Mouse (Mus musculus) megakaryocyte-erythroid progenitor cell, adult 5-6 weeks (primary cell): ENCODE measurements around the gene Gm4792. TPM values are rescaled to one million over a fixed set of nuclear protein-coding genes. Genes with fewer than 3 reads are reported as not detected.

Experiments used
- ATAC-seq: replicated peaks from 2 replicates; pipeline ENCODE4 v1.8.0; 2016; ENCODE audit warnings: mild to moderate bottlenecking, inconsistent platforms; ENCODE audit not compliant: severe bottlenecking, poor library complexity, low FRiP score, low TSS enrichment
- total RNA-seq, 2 experiments: library from RNA; stranded (forward) in 1 of 2; stranded (reverse) in 1 of 2; fragments of 200-1000, 215-1000 nt in 1 of 2; fragments of >200 nt in 1 of 2; fragmentation: Nextera tagmentation in 1 of 2; gene quantifications; 2 replicates each; pipeline ENCODE4 v1.2.3; 2014 to 2017

Gm4792 gene
- total RNA-seq (2014; fragmentation: Nextera tagmentation) (not detected in 2 replicates), total RNA-seq (2017) (not detected in 2 replicates)

DNA sequence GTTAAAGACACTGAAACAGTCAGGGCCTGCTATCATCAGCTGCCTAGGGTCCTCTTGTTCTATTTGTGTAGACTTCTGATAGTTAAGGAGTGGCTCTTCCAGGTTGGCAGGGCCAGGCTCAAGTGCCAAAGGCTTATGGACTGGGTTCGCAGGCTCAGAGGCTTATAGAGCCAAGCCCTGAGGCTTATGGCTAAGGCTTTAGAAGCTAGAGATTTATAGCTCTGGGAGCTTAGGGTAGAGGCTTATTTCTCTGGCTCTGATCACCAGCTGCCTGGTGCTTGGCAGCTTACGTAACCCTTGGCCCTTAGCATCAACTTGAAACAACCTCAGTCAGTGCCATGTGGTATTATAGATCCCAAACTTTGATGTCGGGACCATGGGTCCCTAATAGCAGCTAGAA lies at the start of gene Gm4792:
TSS of gene Gm4792 (minus strand) at position 233 of the 400 bp plus-strand sequence.
- ATAC-seq = no peak

DNA sequence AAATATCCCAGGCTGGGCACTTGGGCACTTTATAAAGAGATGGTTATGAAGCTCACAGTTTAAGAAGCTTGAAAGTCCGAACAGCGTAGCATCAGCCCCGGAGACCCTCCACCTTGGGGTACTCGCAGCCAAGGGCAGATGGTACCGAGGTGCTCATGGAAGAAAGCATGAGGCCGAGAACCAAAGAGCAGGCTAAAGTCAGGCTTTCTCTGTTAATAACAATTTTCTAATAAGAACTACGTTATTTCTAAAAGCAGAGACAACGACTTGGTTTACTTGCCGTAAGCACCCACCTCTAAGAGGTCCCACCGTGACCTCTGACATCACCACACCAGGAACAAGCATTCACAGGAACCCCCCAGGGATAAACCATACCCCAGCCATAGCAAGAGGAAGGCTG lies 49.5 kb upstream of the Gm4792 start:
- ATAC-seq = no peak

DNA sequence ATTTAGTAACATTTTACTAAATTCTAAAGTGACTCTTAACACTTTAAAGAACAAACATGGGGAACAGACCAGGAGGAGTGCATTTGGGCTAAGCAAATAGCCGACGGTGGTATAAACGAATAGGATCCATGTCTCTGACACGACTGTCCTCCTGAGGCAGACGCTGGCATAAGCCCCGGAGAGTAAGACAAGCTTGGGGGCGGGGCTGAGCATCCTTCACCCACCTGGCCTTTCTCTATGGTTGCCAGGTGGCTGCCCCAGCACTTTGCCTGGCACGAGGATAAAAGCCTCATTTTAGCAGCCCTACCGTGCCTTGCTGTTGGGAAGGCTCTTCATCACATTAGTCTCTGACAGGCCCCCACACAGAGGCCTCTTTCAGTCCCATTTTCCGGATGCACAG lies 48.8 kb upstream of the Gm4792 start:
- ATAC-seq = no peak

DNA sequence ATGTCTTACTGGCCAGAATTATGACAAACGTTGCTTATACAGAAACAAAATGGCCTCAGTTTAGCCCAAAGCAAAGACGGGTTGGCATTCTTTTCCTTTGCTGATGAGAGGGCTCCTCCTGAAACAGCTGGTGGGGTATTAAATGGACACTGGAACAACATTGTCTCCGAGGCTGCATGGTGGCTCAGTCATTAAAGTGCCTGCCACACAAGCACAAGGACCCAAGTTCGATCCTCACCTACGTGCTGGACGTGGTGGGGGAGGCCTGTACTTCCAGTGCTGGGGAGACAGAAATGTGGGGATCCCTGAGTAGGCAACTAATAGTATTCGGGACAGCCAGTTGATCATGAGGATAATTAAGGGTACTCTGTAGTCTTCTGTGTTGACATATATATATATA lies 48.1 kb upstream of the Gm4792 start:
- no peak for ATAC-seq

DNA sequence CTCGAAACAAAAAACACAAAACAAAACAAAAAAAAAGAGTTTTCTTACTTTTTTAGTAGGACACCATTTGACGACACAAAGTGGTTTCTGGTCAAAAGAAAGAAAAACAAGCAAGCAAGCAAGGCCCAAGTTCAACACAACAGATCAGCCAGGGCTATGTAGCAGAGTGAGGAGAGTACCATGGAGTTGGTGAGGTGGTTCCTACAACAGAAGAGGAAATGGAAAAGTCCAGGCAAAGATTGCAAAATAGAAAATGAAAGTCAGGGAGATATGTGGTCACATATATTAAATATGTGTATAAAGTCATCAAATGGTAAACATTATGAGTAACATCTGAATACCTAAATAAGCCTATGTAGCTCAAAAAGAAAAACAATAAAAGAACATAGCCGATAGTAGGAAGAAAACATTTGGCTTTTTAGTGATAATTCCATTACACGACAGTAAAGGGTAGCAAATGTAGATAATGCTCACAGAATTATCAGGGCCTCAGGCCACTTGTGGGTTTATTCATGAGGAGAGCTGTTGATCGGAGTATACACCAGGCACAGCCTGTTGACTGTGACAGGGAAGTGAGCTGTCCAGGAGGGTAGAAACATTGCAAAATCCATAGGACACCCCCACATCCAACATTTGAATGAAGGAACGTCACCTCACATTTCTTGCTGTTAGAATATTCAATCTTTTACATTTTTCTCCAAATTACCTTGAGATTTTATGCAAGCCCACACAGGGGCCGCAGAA lies 47.2 kb upstream of the Gm4792 start:
- ATAC-seq = peak; percentile 51; the same call in 1 of the 2 replicates

DNA sequence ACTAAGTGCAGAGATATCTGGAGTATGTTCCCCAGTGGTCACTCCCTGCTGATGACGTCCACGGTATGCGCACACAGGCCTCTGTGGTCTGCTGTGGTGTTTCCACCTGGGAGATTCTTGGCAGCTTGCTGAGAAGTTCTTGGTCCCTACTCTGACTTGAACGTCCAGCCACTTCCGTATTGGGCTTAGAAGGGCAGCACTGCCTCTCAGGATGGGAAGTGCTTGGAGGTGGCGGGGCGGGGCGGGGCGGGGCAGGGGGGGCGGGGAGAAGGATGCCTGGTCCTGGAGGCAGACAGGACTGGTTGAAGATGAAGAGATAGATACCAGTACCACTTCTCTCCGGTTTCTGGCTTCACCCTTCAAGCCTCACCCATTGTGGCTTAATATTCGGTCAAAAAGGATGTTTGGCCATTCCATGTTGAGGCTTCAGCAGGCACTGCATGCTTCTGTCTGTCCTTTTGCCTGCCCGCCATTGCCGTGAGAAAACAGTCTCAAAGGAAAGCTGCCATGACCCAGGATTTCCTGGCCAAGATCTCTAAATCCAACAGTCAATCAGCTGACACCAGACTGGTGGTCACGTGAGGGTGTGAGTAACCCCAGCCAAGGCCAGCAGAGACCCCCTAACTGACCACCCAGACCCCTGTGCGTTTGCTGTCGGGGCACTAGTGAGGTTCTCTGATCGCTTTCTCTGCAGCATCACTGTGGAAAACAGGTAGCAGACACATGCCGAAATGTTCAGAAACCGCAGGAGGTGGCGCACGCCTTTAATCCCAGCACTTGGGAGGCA lies 46.3 kb upstream of the Gm4792 start:
- peak; percentile 42; the same call in 1 of the 2 replicates for ATAC-seq

DNA sequence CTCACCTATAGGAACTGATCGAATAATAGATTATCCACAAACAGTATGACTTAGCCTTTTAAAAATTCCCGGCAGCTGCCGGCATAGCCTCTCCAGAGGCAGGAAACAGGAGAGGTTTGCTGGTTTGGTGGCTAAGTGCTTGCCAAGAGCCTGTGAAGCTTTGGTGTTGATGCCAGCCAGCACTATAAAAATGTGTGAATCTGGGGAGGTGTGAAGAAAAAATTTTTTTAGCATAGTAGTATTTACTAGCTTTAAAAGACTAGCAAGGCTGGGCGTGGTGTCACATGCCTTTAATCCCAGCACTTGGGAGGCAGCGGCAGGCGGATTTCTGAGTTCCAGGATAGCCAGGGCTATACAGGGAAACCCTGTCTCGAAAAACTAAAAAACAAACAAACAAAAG lies 45.1 kb upstream of the Gm4792 start:
- no peak for ATAC-seq

DNA sequence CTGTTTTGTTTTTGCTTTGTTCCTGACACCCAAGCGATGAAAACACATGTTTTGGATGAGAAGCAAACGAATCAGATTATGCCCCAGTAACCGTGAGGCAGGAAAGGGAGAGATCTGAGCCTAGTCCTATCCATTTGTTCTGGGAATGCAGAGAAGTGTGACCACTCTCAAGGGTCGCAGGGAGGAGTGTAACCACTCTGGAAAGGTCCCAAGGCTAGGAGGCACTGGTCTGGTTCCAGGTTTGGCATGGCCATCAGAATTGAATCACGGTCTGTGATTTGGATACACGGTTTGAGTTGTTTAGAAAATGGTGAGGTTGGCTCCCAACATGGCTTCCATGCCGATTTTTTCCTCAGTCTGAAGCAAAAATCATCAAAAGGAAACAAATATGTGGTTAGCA lies 43.8 kb upstream of the Gm4792 start:
- ATAC-seq = no peak

DNA sequence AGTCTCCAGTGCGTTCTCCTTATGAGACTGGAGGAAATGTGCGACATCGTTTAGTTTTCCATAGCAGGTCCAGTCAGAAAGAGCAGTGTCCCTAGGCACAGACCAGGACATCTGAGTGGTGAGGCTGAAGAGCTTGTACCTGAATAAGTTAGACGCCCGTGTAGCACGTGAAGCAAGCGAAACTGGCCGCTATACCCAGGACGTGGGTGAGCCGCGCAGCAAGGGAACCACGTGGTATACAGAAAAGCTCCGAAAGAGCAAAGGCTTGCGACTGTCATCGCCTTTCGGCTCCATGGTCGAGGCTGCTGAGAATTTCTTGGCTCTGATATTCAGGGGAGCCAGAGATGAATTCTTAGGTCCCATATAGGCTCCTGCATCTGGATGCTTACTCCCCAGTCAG lies 43.0 kb upstream of the Gm4792 start:
- 0 out of 2 replicates have a peak, but pooled peaks have one; percentile 15 for ATAC-seq

DNA sequence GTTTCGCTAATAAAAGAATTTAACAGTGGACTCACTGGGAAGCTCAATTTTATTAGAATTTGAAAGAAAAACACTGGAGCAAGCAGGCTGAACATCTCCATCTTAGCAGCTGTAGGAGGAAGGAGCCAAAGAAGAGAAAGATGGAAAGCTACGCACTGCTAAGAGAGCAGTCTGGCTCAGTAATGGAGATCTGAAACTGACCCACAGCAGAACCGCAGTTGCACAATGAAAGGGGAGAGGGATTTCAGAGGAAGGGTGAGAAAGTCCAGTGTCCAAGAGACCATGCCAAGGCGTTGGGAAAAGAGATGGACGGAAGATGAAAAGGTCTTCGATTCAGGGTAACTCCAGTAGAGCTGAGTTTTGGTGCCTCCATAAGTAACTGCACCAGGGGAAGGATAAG lies 37.6 kb upstream of the Gm4792 start:
- no peak for ATAC-seq

DNA sequence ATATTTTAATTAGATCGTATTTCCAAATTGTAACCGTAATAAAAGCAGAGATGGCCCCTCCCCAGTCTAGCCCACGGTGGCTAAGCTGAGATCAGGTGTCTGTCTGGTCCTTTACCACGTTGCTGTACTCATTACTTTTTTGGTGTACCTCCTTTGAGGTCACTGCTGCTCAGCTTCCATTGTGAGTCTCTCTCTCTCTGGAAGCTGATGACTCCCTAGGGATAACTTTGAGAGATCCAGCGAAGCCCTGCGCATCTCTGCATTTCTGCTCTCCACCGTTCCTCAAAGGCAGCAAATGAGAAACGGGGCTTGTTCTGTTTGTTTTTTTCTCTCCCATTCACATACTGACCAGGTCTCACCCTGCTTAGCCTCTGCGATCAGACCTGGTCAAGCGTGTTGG lies 36.5 kb upstream of the Gm4792 start:
- ATAC-seq = no peak

DNA sequence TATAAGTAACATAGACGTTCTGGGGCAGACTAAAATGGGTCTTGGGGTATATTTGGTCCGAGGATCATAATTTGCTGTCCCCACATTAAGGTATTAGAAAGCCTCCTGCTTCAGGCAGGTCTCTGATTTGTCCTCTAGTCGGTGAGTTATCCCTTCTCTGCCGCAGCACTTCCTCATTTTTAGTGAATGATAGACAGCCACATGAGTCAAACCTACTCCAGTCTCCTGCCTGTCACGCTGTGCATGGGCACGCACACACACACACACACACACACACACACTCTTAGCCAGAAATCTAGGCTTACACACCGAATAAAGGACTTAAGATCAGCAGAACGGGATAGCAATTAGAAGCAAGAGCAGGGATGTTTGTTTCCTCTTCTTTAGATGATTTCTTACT lies 34.8 kb upstream of the Gm4792 start:
- no peak for ATAC-seq

DNA sequence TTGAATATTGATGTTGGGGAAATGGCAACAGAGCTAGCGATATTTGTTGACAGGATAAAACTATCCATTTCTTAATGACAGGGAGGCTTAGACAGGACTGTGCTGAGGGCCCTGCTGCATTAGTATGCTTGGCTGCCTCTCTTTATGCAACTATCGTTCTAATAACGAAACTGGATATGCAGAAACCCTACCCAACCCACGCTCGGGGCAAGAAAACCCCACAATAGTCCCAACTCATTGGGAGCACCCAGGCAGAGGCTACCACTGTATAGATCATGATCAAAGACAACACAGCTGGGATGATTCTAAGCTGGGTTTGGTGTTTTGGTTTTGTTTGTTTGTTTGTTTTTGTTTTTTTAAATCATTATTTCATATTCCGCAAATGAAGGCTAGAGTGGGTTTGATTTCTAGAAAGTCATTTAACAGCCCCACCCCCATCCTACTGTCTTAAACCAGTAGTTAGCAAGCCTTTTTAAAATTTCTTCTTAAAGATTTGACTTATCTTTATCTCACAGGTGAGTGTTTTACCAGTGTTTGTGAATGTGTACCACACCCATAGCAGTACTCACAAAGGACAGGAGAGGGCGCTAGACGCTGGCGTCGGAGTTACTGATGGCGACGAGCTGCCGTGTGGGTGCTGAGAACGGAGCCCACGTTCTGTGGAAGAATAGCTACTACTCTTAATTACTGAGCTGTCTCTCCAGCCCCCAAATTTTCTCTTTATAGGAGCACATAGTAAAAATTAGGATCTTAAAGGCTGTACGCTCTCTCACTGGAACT lies 34.0 kb upstream of the Gm4792 start:
- ATAC-seq = no peak

DNA sequence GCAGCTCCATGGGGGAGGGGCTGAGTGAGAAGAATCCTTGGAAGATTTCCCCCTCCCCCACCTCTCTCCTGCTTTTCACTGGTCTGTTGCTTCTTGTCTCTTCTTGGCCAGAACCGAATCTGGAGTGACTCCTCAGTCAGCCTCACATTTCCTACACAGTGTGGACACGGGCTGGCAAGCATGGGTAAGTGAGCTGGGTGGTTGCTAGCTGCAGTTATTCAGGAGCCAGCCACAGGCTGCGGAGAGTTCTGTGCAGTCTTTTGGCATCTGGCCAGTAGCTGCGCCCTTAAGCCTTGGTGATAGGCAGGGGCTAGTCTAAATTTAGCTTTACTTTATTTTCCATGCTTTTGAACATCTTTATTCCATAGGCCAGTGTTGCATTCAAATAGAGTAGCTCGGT lies 31.5 kb upstream of the Gm4792 start:
- peak; percentile 77 for ATAC-seq

DNA sequence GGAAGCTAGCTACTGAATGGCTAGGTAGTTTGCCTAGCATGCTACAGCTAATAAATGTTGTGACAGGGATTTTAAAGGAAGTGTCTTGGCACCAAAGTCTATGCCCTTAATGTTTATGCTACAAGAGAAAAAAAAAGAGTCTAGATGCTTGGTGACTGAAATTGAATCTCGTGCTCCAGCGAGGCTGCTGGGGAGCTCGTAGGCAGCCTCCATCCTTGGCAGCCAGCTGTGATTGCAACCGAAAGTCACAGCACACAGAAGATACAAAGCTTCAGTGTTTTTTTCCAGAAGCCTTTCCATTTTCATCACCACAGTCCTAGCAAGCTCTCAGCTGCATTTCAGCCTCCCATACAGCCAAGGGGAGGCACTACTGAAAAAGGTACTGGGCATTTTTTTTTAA lies 20.1 kb upstream of the Gm4792 start:
- ATAC-seq = no peak

DNA sequence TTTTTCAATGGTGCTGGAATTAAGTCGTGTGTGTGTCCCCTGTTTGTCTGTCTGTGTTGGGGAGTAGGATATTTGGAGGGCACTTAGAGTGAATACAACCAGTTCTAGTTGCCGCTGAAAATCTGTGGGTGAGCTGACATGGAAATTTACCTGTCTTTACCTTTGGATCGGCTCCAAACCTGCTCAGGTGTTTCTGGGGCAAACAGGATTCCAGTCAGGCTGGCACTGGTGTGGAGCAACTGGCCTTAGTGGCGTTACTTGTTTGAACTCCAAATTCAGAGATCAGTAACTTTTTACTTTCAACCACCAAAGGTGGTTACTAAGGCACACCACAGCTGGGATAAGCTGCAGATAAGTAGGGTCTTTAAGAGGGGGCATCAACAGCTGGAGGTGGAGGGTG lies 14.6 kb upstream of the Gm4792 start:
- ATAC-seq = no peak

DNA sequence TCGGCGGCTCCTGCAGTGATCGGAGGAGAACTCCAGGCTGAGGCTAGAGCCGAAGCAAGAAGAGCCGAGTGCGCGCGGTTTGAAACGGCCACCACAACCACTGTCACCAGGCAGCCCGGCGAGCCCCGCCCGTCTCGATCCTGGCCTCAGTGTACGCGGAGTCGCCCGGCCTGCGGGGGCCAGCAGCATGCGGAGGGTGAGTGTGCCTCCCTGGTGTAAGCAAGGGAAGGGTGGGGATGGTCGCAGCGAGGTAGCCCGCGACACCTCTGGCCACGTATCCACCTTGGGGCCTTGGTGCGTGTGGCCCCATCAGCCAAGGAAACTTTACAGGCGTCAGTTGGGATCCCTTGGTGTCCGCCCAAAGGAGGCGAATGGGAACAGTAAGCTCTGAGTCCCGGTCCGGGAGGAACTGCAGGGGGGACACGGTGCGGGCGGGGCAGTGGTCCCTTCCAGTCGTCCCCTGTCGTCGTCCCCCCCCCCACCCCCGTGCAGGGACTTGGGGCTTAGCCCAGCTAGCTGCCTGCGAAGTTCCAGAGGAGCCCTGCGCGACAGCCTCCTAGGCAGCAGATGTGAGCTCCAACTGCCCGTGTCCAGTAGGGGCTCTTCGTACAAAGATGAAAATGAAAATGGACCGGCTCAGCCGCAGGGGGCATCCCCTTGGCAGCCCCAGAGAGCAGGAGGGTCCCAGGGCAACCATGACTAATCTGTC lies 13.7 kb upstream of the Gm4792 start:
- peak; percentile 63 for ATAC-seq

DNA sequence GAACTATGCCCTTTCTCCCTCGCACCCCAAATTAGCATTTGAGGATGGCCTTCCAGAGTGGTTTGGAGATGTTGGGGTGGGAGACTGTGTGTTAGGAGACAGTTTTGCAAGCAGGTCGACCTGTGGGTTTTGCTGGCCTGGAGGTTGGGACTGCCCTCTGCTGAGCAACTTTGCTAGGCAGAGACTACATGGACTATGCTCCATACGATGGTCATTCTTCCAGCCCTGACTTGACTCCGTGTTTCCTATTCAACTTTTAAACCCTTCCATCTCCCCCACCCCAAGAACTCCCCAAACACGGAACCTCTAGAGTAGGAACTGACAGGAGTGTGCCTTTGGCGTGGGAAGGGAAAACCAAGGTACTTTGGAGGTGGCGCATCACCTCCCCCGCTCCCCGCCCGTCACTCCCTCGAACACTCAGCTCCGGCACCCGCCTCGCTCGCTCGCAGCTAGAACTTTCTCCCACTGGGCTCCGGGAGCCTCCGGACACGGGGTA lies 13.1 kb upstream of the Gm4792 start, which contains the start of gene Tmcc3:
TSS of gene Tmcc3 (plus strand) at position 439 of the 496 bp plus-strand sequence.
- ATAC-seq = no peak
